Mouse (Mus musculus) cortical plate, adult 2 months (tissue): ENCODE measurements around the gene Fzr1. TPM values are rescaled to one million over a fixed set of nuclear protein-coding genes. Genes with fewer than 3 reads are reported as not detected.

Source experiments
- H3K27ac ChIP-seq: fragments of 200-500 bp; 2 replicates; pipeline ENCODE4 v1.5.1; 2012; ENCODE audit warnings: low read length, control low read depth, inconsistent platforms; ENCODE audit not compliant: insufficient read depth
- H3K4me1 ChIP-seq: fragments of 200-500 bp; 2 replicates; pipeline ENCODE4 v1.6.1; 2011; ENCODE audit warnings: low read length; ENCODE audit not compliant: control insufficient read depth, insufficient read depth
- H3K4me3 ChIP-seq: fragments of 200-500 bp; 2 replicates; pipeline ENCODE4 v1.5.1; 2011; ENCODE audit warnings: mild to moderate bottlenecking, low read length, control low read depth; ENCODE audit not compliant: insufficient read depth
- CTCF ChIP-seq: fragments of 200-500 bp; IDR thresholded peaks from 2 replicates; pipeline ENCODE4 v1.5.1; 2011; ENCODE audit warnings: mild to moderate bottlenecking, control low read depth, low read length; ENCODE audit not compliant: insufficient read depth; ENCODE audit errors: extremely low read depth
- POLR2A ChIP-seq: fragments of 200-500 bp; IDR thresholded peaks from 2 replicates; pipeline ENCODE4 v1.6.1; 2011; ENCODE audit warnings: mild to moderate bottlenecking, low read length, control low read depth; ENCODE audit not compliant: insufficient read depth; ENCODE audit errors: extremely low read depth
- polyA plus RNA-seq: library from polyadenylated mRNA; depleted of rRNA; stranded (reverse); fragments of >200 nt; gene quantifications from 2 replicates; pipeline ENCODE4 v1.2.3, GENCODE M21; 2012

The Fzr1 gene
- polyA plus RNA-seq, 1 experiment, result 75.5 TPM

- no peaks in the 10 kb centered on the region for H3K4me1 ChIP-seq
- H3K27ac ChIP-seq, result no peak overlapping the region
- H3K4me3 ChIP-seq, result no peak overlapping the region
- no peak for TF ChIP-seq POLR2A
Observed at GRCm38 (mm10) chr10:81334324-81334723, 44.0 kb downstream of the Fzr1 start.

DNA sequence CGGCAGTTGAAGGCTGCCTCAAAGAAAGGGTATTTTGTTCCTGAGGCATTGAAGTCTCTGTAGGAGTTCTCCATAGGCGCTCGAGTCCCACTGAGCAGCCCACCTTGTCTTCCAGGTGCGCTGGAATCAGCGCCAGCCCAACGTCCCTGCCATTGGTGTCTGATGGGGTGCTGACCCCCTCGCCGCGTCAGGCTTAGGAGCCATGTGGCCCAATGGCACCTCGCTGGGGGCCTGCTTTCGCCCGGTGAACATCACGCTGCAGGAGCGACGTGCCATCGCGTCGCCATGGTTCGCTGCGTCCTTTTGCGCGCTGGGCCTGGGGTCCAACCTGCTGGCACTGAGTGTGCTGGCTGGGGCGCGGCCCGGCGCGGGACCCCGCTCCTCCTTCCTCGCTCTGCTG lies 46.0 kb downstream of the Fzr1 start:
- no peaks in the 10 kb centered on the region for H3K4me1 ChIP-seq
- H3K27ac ChIP-seq, result no peak overlapping the region
- TF ChIP-seq POLR2A (no peak), CTCF (no peak)

DNA sequence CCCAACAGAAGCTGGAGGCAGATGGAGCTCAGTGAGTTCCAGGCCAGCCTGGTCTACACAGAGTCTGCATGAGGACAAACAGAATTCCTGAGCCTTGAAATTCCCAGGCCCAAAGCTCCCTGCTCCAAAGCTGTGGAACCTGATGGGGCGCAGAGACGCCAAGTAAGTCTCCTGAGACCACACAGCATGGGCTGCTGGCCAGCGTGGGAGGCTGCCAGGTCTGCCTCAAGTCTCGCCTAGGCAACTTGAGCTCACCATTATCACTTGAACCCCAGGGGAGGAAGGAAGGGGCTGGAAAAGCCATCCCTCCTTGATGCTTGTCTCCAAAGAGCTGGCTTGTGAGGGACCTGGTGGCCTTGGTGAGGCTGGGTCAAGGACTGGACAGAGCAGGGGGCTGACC lies 48.3 kb downstream of the Fzr1 start:
- H3K4me1 ChIP-seq, result no peaks in the 10 kb centered on the region
- no peak overlapping the region for H3K4me3 ChIP-seq
- TF ChIP-seq CTCF, result no peak
- TF ChIP-seq POLR2A, result no peak
- no peak overlapping the region for H3K27ac ChIP-seq

More for the DNA sequence above, 46.0 kb downstream of the Fzr1 start:
- H3K4me3 ChIP-seq, result no peak overlapping the region

DNA sequence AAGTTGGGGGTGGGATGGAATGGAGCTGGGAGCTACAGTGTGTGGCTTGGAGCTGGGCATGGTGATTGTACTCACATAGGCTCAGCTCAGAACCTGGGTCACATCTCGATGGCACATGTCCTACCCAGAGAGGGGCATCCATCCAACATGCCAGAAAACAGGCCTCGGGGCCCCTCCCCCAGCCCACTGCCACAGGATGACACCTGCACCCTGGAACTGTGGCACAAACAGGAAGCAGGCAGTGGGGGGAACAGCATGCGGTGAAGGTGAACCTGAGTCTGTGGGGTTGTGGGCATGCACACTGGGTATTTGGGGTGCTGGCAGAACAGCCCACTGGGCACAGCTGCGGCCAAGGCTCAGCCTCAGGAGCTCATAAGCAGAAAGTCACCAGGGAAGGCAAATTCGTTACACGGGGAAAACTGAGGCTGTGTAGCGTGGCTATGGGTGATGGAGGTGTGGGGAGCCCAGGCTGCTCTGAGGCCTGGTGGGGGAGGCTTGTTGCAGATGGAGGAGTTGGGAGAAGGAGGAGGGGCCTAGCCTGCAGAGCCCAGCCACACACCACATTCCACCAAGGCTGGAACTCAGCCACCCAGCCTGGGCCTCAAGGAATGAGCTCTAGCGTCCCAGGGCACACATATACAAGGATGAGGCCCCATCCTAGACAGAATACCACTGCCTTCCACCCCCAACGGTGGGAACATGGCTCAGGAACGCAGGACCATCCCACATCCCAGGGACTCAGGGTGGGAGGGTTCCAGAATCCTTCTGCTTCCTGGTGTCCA lies 48.9 kb downstream of the Fzr1 start:
- TF ChIP-seq CTCF (no peak), POLR2A (no peak)
- no peak overlapping the region; the same call in 1 of the 2 replicates for H3K27ac ChIP-seq
- H3K4me3 ChIP-seq, result no peak overlapping the region
- H3K4me1 ChIP-seq, result no peaks in the 10 kb centered on the region

GRCm38 (mm10) chr10:81328386-81328785 lies 49.9 kb downstream of the Fzr1 start, which contains the start of gene Tbxa2r:
Gene Tbxa2r, plus strand, starts transcription at chr10:81328731.
- TF ChIP-seq CTCF (no peak), POLR2A (no peak)
- no peaks in the 10 kb centered on the region for H3K4me1 ChIP-seq
- H3K4me3 ChIP-seq, result no peak within 1 kb of the TSS
- no peak within 1 kb of the TSS; the same call in 1 of the 2 replicates for H3K27ac ChIP-seq

- no peaks in the 10 kb centered on the region for H3K4me1 ChIP-seq
- no peak overlapping the region for H3K4me3 ChIP-seq
- TF ChIP-seq CTCF (no peak), POLR2A (no peak)
- no peak overlapping the region for H3K27ac ChIP-seq
Observed at GRCm38 (mm10) chr10:81327959-81328358, 50.4 kb downstream of the Fzr1 start.

DNA sequence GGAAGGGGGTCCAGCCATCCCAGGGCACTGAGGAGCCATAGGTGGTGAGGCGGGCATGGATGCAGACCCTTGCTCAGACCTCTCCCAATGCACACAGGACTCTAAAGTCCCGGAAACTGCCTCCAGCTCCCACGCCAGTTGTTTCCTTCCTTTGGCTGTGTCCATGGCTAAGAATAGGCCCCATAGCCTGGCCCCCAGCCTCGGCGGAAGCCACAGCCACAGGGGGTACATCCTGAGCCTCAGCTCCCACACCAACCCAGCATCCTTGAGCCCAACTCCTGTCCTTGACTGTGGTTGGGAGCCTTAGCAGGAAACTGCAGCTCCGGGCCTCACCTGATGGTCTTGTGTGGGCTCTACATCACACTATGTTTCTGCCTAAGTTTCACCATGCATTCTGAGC lies 51.5 kb downstream of the Fzr1 start:
- Histone ChIP-seq H3K4me3 (no peak overlapping the region), H3K4me1 (no peaks in the 10 kb centered on the region), H3K27ac (peak overlapping the region; percentile 74)
- no peak for TF ChIP-seq CTCF
- TF ChIP-seq POLR2A, result no peak

DNA sequence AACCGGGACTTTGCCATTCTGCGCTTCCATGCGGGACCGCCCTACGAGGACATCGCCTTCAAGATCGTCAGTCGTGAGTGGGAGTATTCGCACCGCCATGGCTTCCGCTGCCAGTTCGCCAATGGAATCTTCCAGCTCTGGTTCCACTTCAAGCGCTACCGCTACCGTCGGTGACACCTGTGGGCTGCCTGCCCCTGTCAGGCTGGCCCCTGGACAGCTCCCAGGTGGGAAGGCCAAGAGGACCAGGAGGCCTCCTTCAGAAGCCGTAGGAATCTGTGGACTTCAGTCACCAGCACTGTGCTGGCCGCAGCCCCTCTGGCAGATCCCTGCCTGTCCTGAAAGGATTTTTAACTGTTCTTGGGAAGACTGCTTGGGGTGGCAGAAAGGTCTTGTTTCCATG lies 52.5 kb downstream of the Fzr1 start:
- H3K27ac ChIP-seq, result no peak overlapping the region
- TF ChIP-seq POLR2A (no peak), CTCF (no peak)
- no peaks in the 10 kb centered on the region for H3K4me1 ChIP-seq
- H3K4me3 ChIP-seq, result no peak overlapping the region

DNA sequence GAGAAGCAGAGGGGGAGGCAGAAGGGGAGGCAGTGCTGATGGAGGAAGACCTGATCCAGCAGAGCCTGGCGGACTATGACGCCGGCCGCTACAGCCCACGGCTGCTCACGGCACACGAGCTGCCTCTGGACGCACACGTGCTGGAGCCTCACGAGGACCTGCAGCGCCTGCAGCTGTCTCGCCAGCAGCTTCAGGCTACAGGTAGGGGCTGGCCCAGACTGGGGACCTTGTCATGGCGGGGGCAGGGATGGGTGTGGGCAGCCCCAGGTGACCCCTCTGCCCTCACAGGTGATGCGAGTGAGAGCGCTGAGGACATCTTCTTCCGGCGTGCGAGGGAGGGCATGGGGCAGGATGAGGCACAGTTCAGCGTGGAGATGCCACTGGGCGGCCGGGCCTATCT lies 53.1 kb downstream of the Fzr1 start:
- Histone ChIP-seq H3K4me3 (no peak overlapping the region), H3K4me1 (no peaks in the 10 kb centered on the region), H3K27ac (no peak overlapping the region)
- no peak for TF ChIP-seq POLR2A
- TF ChIP-seq CTCF, result no peak

GRCm38 (mm10) chr10:81323791-81324530 lies 54.4 kb downstream of the Fzr1 start:
- no peaks in the 10 kb centered on the region for H3K4me1 ChIP-seq
- H3K4me3 ChIP-seq, result no peak overlapping the region
- TF ChIP-seq POLR2A (no peak), CTCF (no peak)
- no peak overlapping the region for H3K27ac ChIP-seq
